Mouse (Mus musculus) kidney, adult 2 months (tissue): Measurements from ENCODE around the gene Gss. TPM values are rescaled to one million over a fixed set of nuclear protein-coding genes. Genes with fewer than 3 reads are reported as not detected.

Source experiments
- DNase-seq: peaks from one replicate; pipeline ENCODE4 v3.0.0; 2021
- H3K27ac ChIP-seq: fragments of 200-500 bp; 2 replicates; pipeline ENCODE4 v1.5.1; 2012; ENCODE audit warnings: low read depth, low read length, control low read depth, inconsistent platforms; ENCODE audit not compliant: insufficient read depth
- H3K27me3 ChIP-seq: fragments of 200-500 bp; replicated peaks from 2 replicates; pipeline ENCODE4 v1.6.1; 2012; ENCODE audit warnings: mild to moderate bottlenecking, moderate library complexity, low read length, inconsistent platforms; ENCODE audit not compliant: control insufficient read depth, insufficient read depth
- H3K36me3 ChIP-seq: fragments of 200-500 bp; 2 replicates; pipeline ENCODE4 v1.6.1; 2012; ENCODE audit warnings: mild to moderate bottlenecking, moderate library complexity, low read length, inconsistent platforms; ENCODE audit not compliant: control insufficient read depth, insufficient read depth
- H3K4me1 ChIP-seq: fragments of 200-500 bp; 2 replicates; pipeline ENCODE4 v1.6.1; 2011; ENCODE audit warnings: low read length; ENCODE audit not compliant: control insufficient read depth, insufficient read depth
- H3K4me3 ChIP-seq: fragments of 200-500 bp; 2 replicates; pipeline ENCODE4 v1.5.1; 2011; ENCODE audit warnings: mild to moderate bottlenecking, low read depth, low read length, control low read depth; ENCODE audit not compliant: insufficient read depth
- CTCF ChIP-seq: fragments of 200-500 bp; conservative IDR thresholded peaks from 2 replicates; pipeline ENCODE4 v1.5.1; 2011; ENCODE audit warnings: low read depth, mild to moderate bottlenecking, control low read depth, low read length, moderate library complexity, mixed read lengths; ENCODE audit not compliant: insufficient read depth, insufficient read length
- POLR2A ChIP-seq: fragments of 200-500 bp; IDR thresholded peaks from one replicate; pipeline ENCODE4 v1.6.1; 2011; ENCODE audit warnings: low read depth, low read length, control low read depth
- whole genome bisulfite sequencing: fragments of 180-500 bp; shearing (Covaris S2); methylation state at CpG from one replicate; pipeline ENCODE4 v1.1.7; 2018; 5-methylcytosine and 5-hydroxymethylcytosine counted together
- polyA plus RNA-seq: library from polyadenylated mRNA; depleted of rRNA; stranded (reverse); fragments of >200 nt; gene quantifications from 2 replicates; pipeline ENCODE4 v1.2.3, GENCODE M21; 2012

Gss gene
- polyA plus RNA-seq, 1 experiment = 248 TPM

DNA sequence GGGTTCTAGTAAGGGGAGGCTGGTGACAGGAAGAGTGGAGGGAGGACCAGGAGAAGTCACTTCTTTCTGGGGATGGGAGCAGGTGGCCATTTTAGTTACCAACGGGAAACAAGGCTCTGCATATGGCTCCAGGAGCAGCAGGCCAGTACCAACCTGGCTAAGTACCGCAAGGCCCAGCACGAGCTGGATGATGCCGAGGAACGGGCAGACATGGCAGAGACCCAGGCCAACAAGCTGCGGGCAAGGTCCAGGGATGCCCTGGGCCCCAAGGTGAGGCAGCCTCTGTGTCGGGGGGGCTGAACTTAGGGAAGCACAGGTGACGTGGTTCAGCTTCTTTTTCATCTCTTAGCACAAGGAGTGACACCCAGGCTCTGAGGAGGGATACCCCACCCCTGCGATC is 41.1 kb upstream of the Gss start:
- H3K27me3 ChIP-seq = no peaks in the 10 kb centered on the region
- H3K4me3 ChIP-seq = no peak overlapping the region
- H3K36me3 ChIP-seq = no peaks in the 10 kb centered on the region; the same call in 1 of the 2 replicates
- TF ChIP-seq POLR2A = no peak
- H3K27ac ChIP-seq = no peak overlapping the region
- 89% methylated on average over 9 of the region's 9 CpGs for WGBS
- H3K4me1 ChIP-seq = no peaks in the 10 kb centered on the region
- no peak for DNase-seq

DNA sequence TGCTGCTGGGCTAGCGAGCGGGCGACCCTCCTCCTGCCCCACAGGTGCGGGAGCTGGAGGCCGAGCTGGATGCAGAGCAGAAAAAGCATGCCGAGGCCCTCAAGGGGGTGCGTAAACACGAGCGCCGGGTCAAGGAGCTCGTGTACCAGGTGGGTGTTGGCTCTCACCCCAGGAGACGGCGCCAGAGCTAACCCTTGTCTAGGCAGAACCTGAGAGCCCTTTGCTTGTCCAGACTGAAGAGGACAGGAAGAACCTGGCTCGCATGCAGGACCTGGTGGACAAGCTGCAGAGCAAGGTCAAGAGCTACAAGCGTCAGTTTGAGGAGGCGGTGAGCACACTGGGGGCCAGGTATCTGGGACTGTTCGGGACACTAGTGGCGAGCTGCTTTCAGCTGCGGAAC is 40.5 kb upstream of the Gss start:
- DNase-seq = no peak
- WGBS = 77% methylated on average over 19 of the region's 19 CpGs
- Histone ChIP-seq H3K4me1 (no peaks in the 10 kb centered on the region), H3K27me3 (no peaks in the 10 kb centered on the region), H3K36me3 (no peaks in the 10 kb centered on the region; the same call in 1 of the 2 replicates), H3K27ac (no peak overlapping the region), H3K4me3 (no peak overlapping the region)
- TF ChIP-seq POLR2A = no peak
- no peak for TF ChIP-seq CTCF

DNA sequence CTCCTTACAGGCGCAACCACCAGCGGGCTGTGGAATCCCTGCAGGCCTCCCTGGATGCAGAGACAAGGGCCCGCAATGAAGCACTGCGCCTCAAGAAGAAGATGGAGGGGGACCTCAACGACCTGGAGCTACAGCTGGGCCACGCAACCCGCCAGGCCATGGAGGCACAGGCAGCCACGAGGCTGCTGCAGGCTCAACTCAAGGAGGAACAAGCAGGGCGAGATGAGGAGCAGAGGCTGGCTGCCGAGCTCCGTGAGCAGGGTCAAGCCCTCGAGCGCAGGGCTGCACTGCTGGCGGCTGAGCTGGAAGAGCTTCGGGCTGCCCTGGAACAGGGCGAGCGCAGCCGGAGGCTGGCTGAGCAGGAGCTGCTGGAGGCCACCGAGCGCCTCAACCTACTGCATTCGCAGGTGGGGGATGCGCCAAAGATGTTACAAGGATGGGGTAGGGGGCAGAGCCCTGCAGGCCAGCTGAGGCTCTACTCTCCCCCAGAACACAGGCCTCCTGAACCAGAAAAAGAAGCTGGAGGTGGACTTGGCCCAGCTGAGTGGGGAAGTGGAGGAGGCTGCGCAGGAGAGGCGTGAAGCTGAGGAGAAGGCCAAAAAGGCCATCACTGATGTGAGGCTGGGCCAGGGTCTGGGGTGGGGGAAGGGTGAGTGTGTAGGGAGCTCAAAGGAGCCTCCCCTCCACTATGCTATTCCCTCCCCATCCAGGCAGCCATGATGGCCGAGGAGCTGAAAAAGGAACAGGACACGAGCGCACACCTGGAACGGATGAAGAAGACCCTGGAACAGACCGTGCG is 39.7 kb upstream of the Gss start:
- H3K4me1 ChIP-seq = no peaks in the 10 kb centered on the region
- TF ChIP-seq POLR2A = no peak
- H3K27me3 ChIP-seq = no peaks in the 10 kb centered on the region
- no peak for DNase-seq
- H3K27ac ChIP-seq = no peak overlapping the region
- no peaks in the 10 kb centered on the region; the same call in 1 of the 2 replicates for H3K36me3 ChIP-seq
- H3K4me3 ChIP-seq = no peak overlapping the region
- 77% methylated on average over 30 of the region's 30 CpGs for WGBS

DNA sequence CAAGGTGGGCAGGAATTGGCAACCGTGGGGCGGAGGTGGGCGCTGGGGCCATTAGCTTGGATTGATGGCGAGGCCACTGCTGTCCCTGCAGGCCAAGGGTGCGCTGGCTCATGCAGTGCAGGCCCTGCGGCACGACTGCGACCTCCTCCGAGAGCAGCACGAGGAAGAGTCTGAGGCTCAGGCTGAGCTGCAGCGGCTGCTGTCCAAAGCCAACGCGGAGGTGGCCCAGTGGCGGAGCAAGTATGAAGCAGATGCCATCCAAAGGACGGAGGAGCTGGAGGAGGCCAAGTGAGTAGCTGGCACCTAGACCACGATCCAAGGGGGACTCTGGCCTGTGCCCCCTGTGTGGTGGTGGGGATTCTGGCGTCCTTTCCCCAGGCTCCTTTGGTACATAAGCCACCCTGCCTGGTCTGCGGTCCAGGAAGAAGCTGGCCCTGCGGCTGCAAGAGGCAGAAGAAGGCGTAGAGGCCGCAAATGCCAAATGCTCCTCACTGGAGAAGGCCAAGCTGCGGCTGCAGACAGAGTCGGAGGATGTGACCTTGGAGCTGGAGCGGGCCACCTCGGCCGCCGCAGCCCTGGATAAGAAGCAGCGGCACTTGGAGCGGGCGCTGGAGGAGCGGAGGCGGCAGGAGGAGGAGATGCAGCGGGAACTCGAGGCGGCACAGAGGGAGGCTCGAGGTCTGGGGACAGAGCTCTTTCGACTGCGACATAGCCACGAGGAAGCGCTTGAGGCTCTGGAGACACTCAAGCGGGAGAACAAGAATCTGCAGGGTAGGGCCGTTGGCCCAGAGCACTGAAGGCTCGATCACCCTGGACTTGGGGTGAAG is 38.2 kb upstream of the Gss start:
- Histone ChIP-seq H3K4me3 (no peak overlapping the region), H3K27me3 (no peaks in the 10 kb centered on the region), H3K36me3 (no peaks in the 10 kb centered on the region; the same call in 1 of the 2 replicates), H3K27ac (no peak overlapping the region), H3K4me1 (no peaks in the 10 kb centered on the region)
- no peak for DNase-seq
- 72% methylated on average over 43 of the region's 43 CpGs for WGBS
- TF ChIP-seq POLR2A = no peak
- no peak for TF ChIP-seq CTCF

DNA sequence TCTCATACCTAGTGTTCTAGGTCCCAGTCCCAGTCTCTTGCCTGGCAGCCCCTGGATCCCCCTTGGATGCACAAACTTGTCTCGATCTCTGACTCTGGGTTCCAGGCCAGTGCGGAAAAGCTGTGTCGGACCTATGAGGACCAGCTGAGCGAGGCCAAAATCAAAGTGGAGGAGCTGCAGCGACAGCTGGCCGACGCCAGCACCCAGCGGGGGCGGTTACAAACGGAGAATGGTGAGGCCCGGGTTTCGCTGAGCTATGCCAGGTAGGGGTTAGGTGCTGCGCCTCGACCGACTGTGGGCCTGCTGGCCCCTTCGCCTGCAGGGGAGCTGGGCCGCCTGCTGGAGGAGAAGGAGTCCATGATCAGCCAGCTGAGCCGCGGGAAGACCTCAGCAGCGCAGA is 37.5 kb upstream of the Gss start:
- H3K4me3 ChIP-seq = no peak overlapping the region
- H3K27ac ChIP-seq = no peak overlapping the region
- no peak for DNase-seq
- no peak for TF ChIP-seq POLR2A
- TF ChIP-seq CTCF = no peak
- H3K27me3 ChIP-seq = no peaks in the 10 kb centered on the region
- no peaks in the 10 kb centered on the region; the same call in 1 of the 2 replicates for H3K36me3 ChIP-seq
- no peaks in the 10 kb centered on the region for H3K4me1 ChIP-seq
- 88% methylated on average over 20 of the region's 20 CpGs for WGBS

DNA sequence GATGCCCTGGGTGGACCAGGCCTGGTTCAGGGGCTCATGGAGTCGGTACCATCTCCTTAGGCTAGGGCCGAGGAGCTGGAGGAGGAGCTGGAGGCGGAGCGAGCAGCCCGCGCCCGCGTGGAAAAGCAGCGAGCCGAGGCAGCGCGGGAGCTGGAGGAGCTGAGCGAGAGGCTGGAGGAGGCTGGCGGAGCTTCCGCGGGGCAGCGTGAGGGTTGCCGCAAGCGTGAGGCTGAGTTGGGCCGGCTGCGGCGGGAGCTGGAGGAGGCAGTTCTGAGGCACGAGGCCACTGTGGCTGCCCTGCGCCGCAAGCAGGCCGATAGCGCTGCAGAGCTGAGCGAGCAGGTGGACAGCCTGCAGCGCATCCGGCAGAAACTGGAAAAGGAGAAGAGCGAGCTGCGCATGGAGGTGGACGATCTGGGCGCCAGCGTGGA is 36.6 kb upstream of the Gss start:
- Histone ChIP-seq H3K4me1 (no peaks in the 10 kb centered on the region), H3K4me3 (peak overlapping the region; percentile 25; the same call in 1 of the 2 replicates), H3K27ac (no peak overlapping the region), H3K27me3 (no peaks in the 10 kb centered on the region), H3K36me3 (no peaks in the 10 kb centered on the region; the same call in 1 of the 2 replicates)
- 5% methylated on average over 35 of the region's 35 CpGs for WGBS
- DNase-seq = peak; percentile 18
- TF ChIP-seq CTCF = no peak
- no peak for TF ChIP-seq POLR2A

DNA sequence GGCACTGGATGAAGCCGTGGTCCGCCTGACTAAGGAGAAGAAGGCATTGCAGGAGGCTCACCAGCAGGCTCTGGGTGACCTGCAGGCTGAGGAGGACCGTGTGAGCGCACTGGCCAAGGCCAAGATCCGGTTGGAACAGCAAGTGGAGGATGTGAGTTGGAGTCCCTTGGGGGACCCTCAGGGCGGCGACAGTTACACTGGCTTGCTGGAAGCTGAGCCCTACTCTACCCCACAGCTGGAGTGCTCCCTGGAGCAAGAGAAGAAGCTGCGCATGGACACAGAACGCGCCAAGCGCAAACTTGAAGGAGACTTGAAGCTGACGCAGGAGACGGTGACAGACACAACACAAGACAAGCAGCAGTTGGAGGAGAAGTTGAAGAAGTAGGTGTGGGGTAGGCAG is 35.9 kb upstream of the Gss start:
- 89% methylated on average over 13 of the region's 13 CpGs for WGBS

More for the DNA sequence above, 35.9 kb upstream of the Gss start:
- DNase-seq = no peak
- no peak overlapping the region for H3K27ac ChIP-seq
- H3K4me1 ChIP-seq = no peaks in the 10 kb centered on the region
- TF ChIP-seq CTCF (no peak), POLR2A (no peak)
- no peaks in the 10 kb centered on the region for H3K27me3 ChIP-seq
- H3K4me3 ChIP-seq = no peak overlapping the region
- H3K36me3 ChIP-seq = no peaks in the 10 kb centered on the region
